16 mouse cellular contexts compared by ENCODE assay signal in the genomic region with DNA sequence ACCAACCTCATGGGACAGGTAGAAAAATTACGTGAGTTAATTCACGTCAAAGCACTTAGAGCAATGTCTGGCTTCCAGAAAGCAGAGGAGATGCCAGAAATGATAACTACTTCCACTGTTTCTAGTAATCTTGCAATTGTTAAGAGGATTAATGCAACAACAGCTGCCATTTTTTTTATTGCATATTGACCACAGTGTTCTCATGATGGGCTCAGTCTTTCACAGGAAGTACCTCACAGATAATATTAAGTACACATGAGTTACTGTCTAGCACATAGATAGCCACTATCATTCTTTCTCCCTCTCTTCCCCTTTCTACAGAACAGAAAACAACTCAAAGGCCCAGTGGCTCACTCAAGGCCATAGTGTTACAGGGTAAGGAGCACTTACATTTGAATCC.
DNase-seq lines count a peak whose midpoint lies in the region; ATAC-seq and TF ChIP-seq lines count a peak whose summit lies in the region.
"Had no signal": no experiment of that assay in that cellular context is flagged by ENCODE, and none has a peak within 500 bp of the region (broad histone marks: within the 10 kb centered on the region; RNA-seq: fewer than 3 reads in every experiment).

No protein-coding gene starts in this region.

- no peak overlapping the region for H3K4me2 ChIP-seq in hindbrain, embryonic 14.5 days (replicated peaks)
- no peak overlapping the region for H3K4me2 ChIP-seq in hindbrain, embryonic 12.5 days (replicated peaks)
- no peak overlapping the region for H3K4me2 ChIP-seq in neural tube, embryonic 15.5 days
- H3K4me2 ChIP-seq: liver, embryonic 11.5 days; midbrain, embryonic 12.5 days; neural tube, embryonic 12.5 days had no signal

- no peak overlapping the region for H3K4me3 ChIP-seq in heart, adult 2 months
- no peak overlapping the region for H3K4me3 ChIP-seq in heart, embryonic 10.5 days
- no peak overlapping the region for H3K4me3 ChIP-seq in hindbrain, embryonic 14.5 days (replicated peaks; ENCODE audit: low read length)
- no peak overlapping the region for H3K4me3 ChIP-seq in hindbrain, embryonic 12.5 days
- H3K4me3 ChIP-seq in neural tube, embryonic 15.5 days (replicated peaks), result no peak overlapping the region
- H3K4me3 ChIP-seq: forebrain, embryonic 10.5 days; midbrain, embryonic 12.5 days; neural tube, embryonic 12.5 days had no signal

- ATAC-seq in hindbrain, embryonic 14.5 days (ENCODE audit: low FRiP score), result no peak
- ATAC-seq in hindbrain, embryonic 12.5 days (ENCODE audit: low FRiP score), result no peak
- ATAC-seq in neural tube, embryonic 15.5 days (ENCODE audit: low FRiP score), result no peak
- ATAC-seq in granulocyte monocyte progenitor cell, adult 5-6 weeks (replicated peaks; ENCODE audit: poor library complexity, severe bottlenecking), result peak; percentile 40; the same call in 1 of the 2 replicates
- ATAC-seq: CD4-positive, CD25-positive, alpha-beta regulatory T cell, adult 4 months had no signal

- WGBS in heart, adult 2 months, result 34% methylated on average over 2 of the region's 2 CpGs
- WGBS in heart, embryonic 10.5 days, result 88% methylated on average over 2 of the region's 2 CpGs
- WGBS in hindbrain, embryonic 14.5 days, result 56% methylated on average over 2 of the region's 2 CpGs
- WGBS in hindbrain, embryonic 12.5 days, result 78% methylated on average over 2 of the region's 2 CpGs
- WGBS in neural tube, embryonic 15.5 days, result 33% methylated on average over 2 of the region's 2 CpGs

- no peaks in the 10 kb centered on the region for H3K79me2 ChIP-seq in heart, adult 2 months (replicated peaks; ENCODE audit: control insufficient read depth, insufficient read depth, low read length)

- H3K27ac ChIP-seq in heart, adult 2 months, result peak overlapping the region; percentile 60; the same call in 1 of the 2 replicates
- H3K27ac ChIP-seq in heart, embryonic 10.5 days, result no peak overlapping the region
- peak overlapping the region; percentile 71 for H3K27ac ChIP-seq in hindbrain, embryonic 14.5 days
- H3K27ac ChIP-seq in hindbrain, embryonic 12.5 days, result no peak overlapping the region
- peak overlapping the region; percentile 33; the same call in 1 of the 2 replicates for H3K27ac ChIP-seq in neural tube, embryonic 15.5 days (replicated peaks)
- H3K27ac ChIP-seq: forebrain, embryonic 10.5 days; kidney, postnatal 0 days; midbrain, embryonic 12.5 days; neural tube, embryonic 12.5 days had no signal

- no peak for TF ChIP-seq POLR2A in heart, adult 2 months (IDR thresholded peaks at IDR 0.05; ENCODE audit: insufficient read depth, low read depth, low read length)

- intact Hi-C loops in heart, adult 2 months (cut with DNase I), result loop anchor here (2.0 to 5.0 kb wide), 3 partner anchors 73 to 147 kb away; partner anchors contain the start of gene Abca1

- H3K9ac ChIP-seq in heart, adult 2 months (ENCODE audit: low read depth, low read length), result no peak overlapping the region
- H3K9ac ChIP-seq in hindbrain, embryonic 14.5 days, result no peak overlapping the region
- no peak overlapping the region for H3K9ac ChIP-seq in hindbrain, embryonic 12.5 days
- no peak overlapping the region for H3K9ac ChIP-seq in neural tube, embryonic 15.5 days (replicated peaks)
- H3K9ac ChIP-seq: liver, postnatal 0 days; midbrain, embryonic 12.5 days; neural tube, embryonic 12.5 days had no signal

- DNase-seq in heart, adult 2 months, result no peak
- no peak for DNase-seq in heart, embryonic 10.5 days (ENCODE audit: low spot score)
- no peak for DNase-seq in hindbrain, embryonic 14.5 days (ENCODE audit: low spot score)
- no peak for DNase-seq in neural tube, embryonic 10.5 days (ENCODE audit: extremely low spot score, low spot score)
- DNase-seq in left cerebral cortex, adult 9 months (ENCODE audit: low spot score in 2 of 2), result no peak
- DNase-seq: thymus, adult 2 months had no signal

- peaks cover 6% of the 10 kb centered on the region for H3K4me1 ChIP-seq in heart, adult 2 months (ENCODE audit: control insufficient read depth, insufficient read depth, low read length)
- H3K4me1 ChIP-seq in heart, embryonic 10.5 days, result peaks cover 12% of the 10 kb centered on the region
- H3K4me1 ChIP-seq in hindbrain, embryonic 14.5 days (replicated peaks; ENCODE audit: control insufficient read depth, insufficient read depth, low read length), result peaks cover 11% of the 10 kb centered on the region; the same call in 1 of the 2 replicates
- peaks cover 8% of the 10 kb centered on the region for H3K4me1 ChIP-seq in hindbrain, embryonic 12.5 days
- H3K4me1 ChIP-seq in neural tube, embryonic 15.5 days, result peaks cover 20% of the 10 kb centered on the region
- H3K4me1 ChIP-seq: midbrain, embryonic 12.5 days had no signal

- TF ChIP-seq CTCF in heart, adult 2 months (IDR thresholded peaks at IDR 0.05), result no peak

- TF ChIP-seq EP300 in heart, adult 2 months (IDR thresholded peaks at IDR 0.05; ENCODE audit: insufficient read depth, low read depth, low read length), result no peak

- no peaks in the 10 kb centered on the region for H3K9me3 ChIP-seq in heart, embryonic 10.5 days
- H3K9me3 ChIP-seq in hindbrain, embryonic 14.5 days (ENCODE audit: control insufficient read depth, low read length), result no peaks in the 10 kb centered on the region
- no peaks in the 10 kb centered on the region for H3K9me3 ChIP-seq in hindbrain, embryonic 12.5 days (replicated peaks)
- no peaks in the 10 kb centered on the region for H3K9me3 ChIP-seq in neural tube, embryonic 15.5 days (replicated peaks)
- H3K9me3 ChIP-seq: forebrain, embryonic 10.5 days; midbrain, embryonic 12.5 days; neural tube, embryonic 12.5 days had no signal

- peaks cover 4% of the 10 kb centered on the region; the same call in 1 of the 2 replicates for H3K36me3 ChIP-seq in heart, adult 2 months (ENCODE audit: control insufficient read depth, insufficient read depth, low read length)
- no peaks in the 10 kb centered on the region for H3K36me3 ChIP-seq in heart, embryonic 10.5 days
- no peaks in the 10 kb centered on the region for H3K36me3 ChIP-seq in hindbrain, embryonic 14.5 days (replicated peaks; ENCODE audit: control insufficient read depth, insufficient read depth)
- H3K36me3 ChIP-seq in hindbrain, embryonic 12.5 days, result no peaks in the 10 kb centered on the region
- no peaks in the 10 kb centered on the region for H3K36me3 ChIP-seq in neural tube, embryonic 15.5 days
- H3K36me3 ChIP-seq: forebrain, embryonic 10.5 days; midbrain, embryonic 12.5 days; neural tube, embryonic 12.5 days had no signal

- no peaks in the 10 kb centered on the region for H3K27me3 ChIP-seq in heart, adult 2 months (ENCODE audit: control insufficient read depth, insufficient read depth, low read length)
- H3K27me3 ChIP-seq in heart, embryonic 10.5 days (ENCODE audit: insufficient read depth, poor library complexity, severe bottlenecking), result no peaks in the 10 kb centered on the region
- H3K27me3 ChIP-seq in hindbrain, embryonic 14.5 days (ENCODE audit: control insufficient read depth, insufficient read depth, low read length), result no peaks in the 10 kb centered on the region
- H3K27me3 ChIP-seq in hindbrain, embryonic 12.5 days, result no peaks in the 10 kb centered on the region
- no peaks in the 10 kb centered on the region for H3K27me3 ChIP-seq in neural tube, embryonic 15.5 days (replicated peaks)
- H3K27me3 ChIP-seq: midbrain, embryonic 12.5 days; neural tube, embryonic 12.5 days had no signal

Comparison
In these comparisons a context has a peak if more than half of its experiments do, and no peak if none do; other contexts are left out.
1. H3K27ac ChIP-seq: peak in heart, adult 2 months (single experiment), hindbrain, embryonic 14.5 days (single experiment) and neural tube, embryonic 15.5 days (single experiment); none in heart, embryonic 10.5 days (single experiment) and hindbrain, embryonic 12.5 days (single experiment).